Mouse (Mus musculus): ENCODE measurements around the gene Gm5771. TPM values are rescaled to one million over a fixed set of nuclear protein-coding genes. Genes with fewer than 3 reads are reported as not detected.

Gm5771 gene
- total RNA-seq (2023), result not detected

GRCm38 (mm10) chr6:41392056-41392455, at the start of gene Gm5771:
Gm5771 (plus strand) TSS chr6:41392356.

GRCm38 (mm10) chr6:41353932-41354331, 38.2 kb upstream of the Gm5771 start, which contains the start of gene Try10:
Try10 (plus strand) TSS chr6:41354105.

GRCm38 (mm10) chr6:41377578-41377977, 14.6 kb upstream of the Gm5771 start, which contains the start of gene Prss3:
Prss3 (minus strand) TSS chr6:41377678.

GRCm38 (mm10) chr6:41446045-41446444, 53.9 kb downstream of the Gm5771 start, which contains the start of gene Gm10334:
Gm10334 (minus strand) TSS chr6:41446145.

Other genes starting within 250 kb of the Gm5771 start
- gene Try4, start 90.1 kb upstream of the Gm5771 start, total RNA-seq (2023), result 10.5 TPM
- 3.5 TPM for gene Try5, start 75.5 kb upstream of the Gm5771 start, total RNA-seq (2023)
- 1.4 TPM for gene Try10, start 38.3 kb upstream of the Gm5771 start, total RNA-seq (2023)
- gene Prss3, start 14.7 kb upstream of the Gm5771 start, total RNA-seq (2023), result not detected
- gene Gm10334, start 53.8 kb downstream of the Gm5771 start, total RNA-seq (2023), result not detected
- gene Prss1, start 66.6 kb downstream of the Gm5771 start, total RNA-seq (2023), result 1.0 TPM
- 13.6 TPM for gene Prss2, start 129.4 kb downstream of the Gm5771 start, total RNA-seq (2023)
- gene Ephb6, start 213.1 kb downstream of the Gm5771 start, total RNA-seq (2023), result 23.9 TPM
- gene Trpv6, start 244.0 kb downstream of the Gm5771 start, total RNA-seq (2023), result not detected